Mouse (Mus musculus) E14TG2a.4 (cell line): ENCODE data around the gene Trdn.

Experiments used
- CTCF ChIP-seq: conservative IDR thresholded peaks from 2 replicates; pipeline ENCODE4 v1.5.1; 2014; ENCODE audit warnings: low read length
- POU5F1 ChIP-seq: IDR thresholded peaks from 2 replicates; pipeline ENCODE4 v1.6.1; 2014; ENCODE audit warnings: low read length, borderline replicate concordance

DNA sequence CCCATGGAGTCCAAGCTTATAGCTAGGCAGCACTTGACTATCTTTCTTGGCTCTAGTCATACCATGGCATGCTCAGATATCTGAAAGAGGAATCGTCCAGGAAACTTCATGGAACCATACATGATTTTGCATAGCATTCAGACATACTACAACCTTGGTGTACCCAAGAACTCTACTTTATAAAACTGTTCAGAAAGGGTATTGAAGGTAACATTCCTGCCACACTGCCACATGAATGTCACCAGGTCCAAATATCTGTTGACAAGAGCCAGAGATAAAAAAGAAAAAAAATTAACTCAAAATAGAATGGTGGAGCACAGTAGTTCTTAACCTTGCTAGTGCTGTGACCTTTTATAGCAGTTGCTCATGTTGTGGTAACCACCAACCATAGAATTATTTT lies 175.8 kb downstream of the Trdn start:
- TF ChIP-seq CTCF (no peak), POU5F1 (no peak)
